Mouse (Mus musculus) neural tube, embryonic 13.5 days (tissue): ENCODE measurements around the gene Tro. TPM values are rescaled to one million over a fixed set of nuclear protein-coding genes. Genes with fewer than 3 reads are reported as not detected.
A peak's percentile ranks its signal among the peaks of the same experiment; 100 is the strongest.

Experiments
- ATAC-seq: fragments of 200-750 bp; cut with Nextera tagmentation; 2 replicates; pipeline ENCODE4 v1.8.0; 2017; ENCODE audit warnings: low read depth, mild to moderate bottlenecking, moderate TSS enrichment, moderate library complexity
- H3K27ac ChIP-seq: fragments of 300-500 bp; sonication (generic); replicated peaks from 2 replicates; pipeline ENCODE4 v1.5.1; 2015; ENCODE audit warnings: moderate library complexity, mild to moderate bottlenecking, inconsistent platforms
- H3K27me3 ChIP-seq: fragments of 300-500 bp; sonication (generic); 2 replicates; pipeline ENCODE4 v1.6.1; 2015; ENCODE audit warnings: mild to moderate bottlenecking, inconsistent platforms
- H3K36me3 ChIP-seq: fragments of 300-500 bp; sonication (generic); 2 replicates; pipeline ENCODE4 v1.6.1; 2015; ENCODE audit warnings: mild to moderate bottlenecking, inconsistent platforms
- H3K4me1 ChIP-seq: fragments of 300-500 bp; sonication (generic); replicated peaks from 2 replicates; pipeline ENCODE4 v1.6.1; 2015; ENCODE audit warnings: inconsistent platforms
- H3K4me2 ChIP-seq: fragments of 300-500 bp; sonication (generic); 2 replicates; pipeline ENCODE4 v1.6.1; 2015; ENCODE audit warnings: inconsistent platforms, mild to moderate bottlenecking, moderate library complexity
- H3K4me3 ChIP-seq: fragments of 300-500 bp; sonication (generic); 2 replicates; pipeline ENCODE4 v1.5.1; 2015; ENCODE audit warnings: mild to moderate bottlenecking, inconsistent platforms
- H3K9ac ChIP-seq: fragments of 300-500 bp; sonication (generic); 2 replicates; pipeline ENCODE4 v1.6.1; 2015; ENCODE audit warnings: moderate library complexity, mild to moderate bottlenecking, inconsistent platforms
- H3K9me3 ChIP-seq: fragments of 300-500 bp; sonication (generic); 2 replicates; pipeline ENCODE4 v1.6.1; 2016; ENCODE audit warnings: inconsistent platforms
- WGBS: fragments of 180-500 bp; shearing (Covaris S2); methylation state at CpG from one replicate; pipeline ENCODE4 v1.1.7; 2015; 5-methylcytosine and 5-hydroxymethylcytosine counted together
- polyA plus RNA-seq: library from polyadenylated mRNA; unstranded; fragments of >200 nt; fragmentation: Nextera tagmentation; extraction: Ambion mirVana; gene quantifications from 2 replicates; pipeline ENCODE4 v1.2.1, GENCODE M21; 2015

Gene Tro
- 57.2 and 58.9 TPM in 2 replicates for polyA plus RNA-seq

GRCm38 (mm10) chrX:150656908-150657796 is at the start of gene Tro:
Gene Tro, minus strand, starts transcription at chrX:150657583.
- peak within 1 kb of the TSS; percentile 48 for H3K4me2 ChIP-seq
- no peaks in the 10 kb centered on the region for H3K9me3 ChIP-seq
- H3K27ac ChIP-seq: peak within 1 kb of the TSS; percentile 81
- peaks cover 8% of the 10 kb centered on the region; the same call in 1 of the 2 replicates for H3K27me3 ChIP-seq
- peak; percentile 94 for ATAC-seq
- WGBS: 27% methylated on average over 35 of the region's 37 CpGs
- peak within 1 kb of the TSS; percentile 58 for H3K4me3 ChIP-seq
- H3K36me3 ChIP-seq: peaks cover 23% of the 10 kb centered on the region
- H3K9ac ChIP-seq: peak within 1 kb of the TSS; percentile 76
- peaks cover 6% of the 10 kb centered on the region; the same call in 1 of the 2 replicates for H3K4me1 ChIP-seq

- H3K4me2 ChIP-seq: no peak overlapping the region
- no peak overlapping the region for H3K4me3 ChIP-seq
- H3K36me3 ChIP-seq: no peaks in the 10 kb centered on the region
- WGBS: 45% methylated on average over 1 of the region's 1 CpGs
- no peak overlapping the region for H3K9ac ChIP-seq
- no peak for ATAC-seq
- H3K27ac ChIP-seq: no peak overlapping the region
- no peaks in the 10 kb centered on the region for H3K9me3 ChIP-seq
- H3K4me1 ChIP-seq: no peaks in the 10 kb centered on the region
- no peaks in the 10 kb centered on the region for H3K27me3 ChIP-seq
These were observed 20.1 kb upstream of the Tro start for GRCm38 (mm10) chrX:150677505-150677904.

GRCm38 (mm10) chrX:150662809-150663208 is 5.4 kb upstream of the Tro start:
- H3K27ac ChIP-seq: no peak overlapping the region
- 36% methylated on average over 4 of the region's 4 CpGs for WGBS
- H3K27me3 ChIP-seq: peaks cover 8% of the 10 kb centered on the region; the same call in 1 of the 2 replicates
- H3K9me3 ChIP-seq: no peaks in the 10 kb centered on the region
- no peaks in the 10 kb centered on the region for H3K36me3 ChIP-seq
- no peak overlapping the region for H3K9ac ChIP-seq
- H3K4me2 ChIP-seq: no peak overlapping the region
- no peak for ATAC-seq
- H3K4me3 ChIP-seq: no peak overlapping the region
- no peaks in the 10 kb centered on the region for H3K4me1 ChIP-seq

DNA sequence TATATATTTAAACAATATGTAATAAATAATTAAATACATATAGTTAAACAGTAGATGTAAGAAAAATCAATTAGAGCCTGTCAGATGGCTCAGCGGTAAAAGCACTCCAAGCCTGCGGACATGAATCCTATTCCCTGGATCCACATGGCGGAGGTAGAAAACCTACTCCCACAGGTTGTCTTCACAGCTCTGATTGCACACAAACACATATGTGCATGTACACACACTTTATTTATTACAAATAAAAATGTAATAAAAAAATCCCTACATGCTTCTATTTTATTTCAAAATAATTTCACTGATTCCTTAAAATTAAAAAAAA is 375 bp upstream of the Tro start:
- peak overlapping the region; percentile 48 for H3K4me2 ChIP-seq
- H3K9ac ChIP-seq: no peak overlapping the region
- peaks cover 17% of the 10 kb centered on the region for H3K36me3 ChIP-seq
- peaks cover 8% of the 10 kb centered on the region; the same call in 1 of the 2 replicates for H3K27me3 ChIP-seq
- 0 out of 2 replicates have a peak, but pooled peaks have one; percentile 41 for ATAC-seq
- peaks cover 6% of the 10 kb centered on the region; the same call in 1 of the 2 replicates for H3K4me1 ChIP-seq
- H3K27ac ChIP-seq: no peak overlapping the region
- H3K9me3 ChIP-seq: no peaks in the 10 kb centered on the region
- peak overlapping the region; percentile 58 for H3K4me3 ChIP-seq
- WGBS: 28% methylated on average over 3 of the region's 3 CpGs

GRCm38 (mm10) chrX:150656122-150656907 is 1.1 kb downstream of the Tro start:
- Histone ChIP-seq H3K4me1 (peaks cover 6% of the 10 kb centered on the region; the same call in 1 of the 2 replicates), H3K9me3 (no peaks in the 10 kb centered on the region), H3K9ac (peak overlapping the region; percentile 76), H3K4me2 (peak overlapping the region; percentile 48), H3K4me3 (peak overlapping the region; percentile 58), H3K36me3 (peaks cover 31% of the 10 kb centered on the region), H3K27me3 (peaks cover 8% of the 10 kb centered on the region; the same call in 1 of the 2 replicates), H3K27ac (peak overlapping the region; percentile 81)
- peak; percentile 78 for ATAC-seq
- WGBS: 32% methylated on average over 31 of the region's 44 CpGs

DNA sequence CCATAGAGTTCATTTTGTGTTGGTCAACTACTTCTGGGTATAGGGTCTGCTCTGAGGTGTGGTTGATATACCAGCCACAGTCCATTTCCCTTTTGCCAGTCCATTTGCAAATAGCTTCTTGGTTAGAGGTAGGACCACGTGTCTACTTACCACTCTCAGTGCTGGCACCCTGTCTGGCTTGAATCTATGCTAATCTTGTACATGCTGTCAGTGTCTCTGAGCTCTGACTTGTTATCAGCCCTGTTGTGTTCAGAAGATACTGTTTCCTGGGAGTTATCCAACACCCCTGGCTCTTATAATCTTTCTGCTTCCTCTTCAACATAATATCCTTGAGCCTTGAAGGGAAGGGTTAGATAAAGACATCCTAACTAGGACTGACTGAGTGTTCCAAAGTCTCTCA is 21.0 kb downstream of the Tro start:
- Histone ChIP-seq H3K4me2 (no peak overlapping the region), H3K27ac (no peak overlapping the region), H3K4me1 (no peaks in the 10 kb centered on the region), H3K36me3 (no peaks in the 10 kb centered on the region), H3K9me3 (no peaks in the 10 kb centered on the region), H3K27me3 (no peaks in the 10 kb centered on the region), H3K9ac (no peak overlapping the region), H3K4me3 (no peak overlapping the region)
- WGBS: 71% methylated on average over 1 of the region's 1 CpGs
- no peak for ATAC-seq

- Histone ChIP-seq H3K4me1 (no peaks in the 10 kb centered on the region), H3K9me3 (no peaks in the 10 kb centered on the region), H3K4me3 (no peak overlapping the region), H3K4me2 (no peak overlapping the region), H3K27me3 (peaks cover 3% of the 10 kb centered on the region; the same call in 1 of the 2 replicates), H3K36me3 (no peaks in the 10 kb centered on the region), H3K27ac (no peak overlapping the region), H3K9ac (no peak overlapping the region)
- 83% methylated on average over 2 of the region's 2 CpGs for WGBS
- no peak for ATAC-seq
These were observed 58.5 kb downstream of the Tro start for GRCm38 (mm10) chrX:150598882-150599281.

Other genes starting within 250 kb of the Tro start
- 68.8 and 76.4 TPM in 2 replicates for gene Tmem29, start 198.4 kb downstream of the Tro start, polyA plus RNA-seq
- 20.9 and 25.3 TPM in 2 replicates for gene Alas2, start 110.2 kb downstream of the Tro start, polyA plus RNA-seq
- gene Pfkfb1, start 69.4 kb downstream of the Tro start, polyA plus RNA-seq: 3.0 and 3.6 TPM in 2 replicates
- 17.7 and 18.2 TPM in 2 replicates for gene Apex2, start 67.7 kb downstream of the Tro start, polyA plus RNA-seq
- 408 and 440 TPM in 2 replicates for gene Maged2, start 156.8 kb upstream of the Tro start, polyA plus RNA-seq